Mouse (Mus musculus) gastrocnemius, adult 2 months (tissue): ENCODE results near the gene Plscr1. TPM values are rescaled to one million over a fixed set of nuclear protein-coding genes. Genes with fewer than 3 reads are reported as not detected.

Experiments used
- DNase-seq: peaks from one replicate; pipeline ENCODE4 v3.0.0; 2022
- H3K27ac ChIP-seq: fragments of 200-600 bp; 2 replicates; pipeline ENCODE4 v1.8.1; 2022; ENCODE audit warnings: mild to moderate bottlenecking
- H3K4me3 ChIP-seq: fragments of 200-600 bp; 2 replicates; pipeline ENCODE4 v1.8.1; 2022; ENCODE audit warnings: mild to moderate bottlenecking, moderate library complexity
- CTCF ChIP-seq: fragments of 200-600 bp; IDR thresholded peaks from 2 replicates; pipeline ENCODE4 v1.8.1; 2022; ENCODE audit warnings: antibody characterized with exemption, mild to moderate bottlenecking, moderate library complexity
- intact Hi-C: fragments of 180-260 bp; cut with DNase I; formaldehyde crosslinking; loops from one replicate; pipeline ENCODE4 v1.15.1; 2025
- total RNA-seq, 2 experiments: library from RNA; stranded (reverse); gene quantifications; 2 replicates each; pipeline ENCODE4 v1.2.3; 2021

Plscr1 gene
- total RNA-seq, 2 experiments from 2014 or later: 0.51 to 1.3 TPM

DNA sequence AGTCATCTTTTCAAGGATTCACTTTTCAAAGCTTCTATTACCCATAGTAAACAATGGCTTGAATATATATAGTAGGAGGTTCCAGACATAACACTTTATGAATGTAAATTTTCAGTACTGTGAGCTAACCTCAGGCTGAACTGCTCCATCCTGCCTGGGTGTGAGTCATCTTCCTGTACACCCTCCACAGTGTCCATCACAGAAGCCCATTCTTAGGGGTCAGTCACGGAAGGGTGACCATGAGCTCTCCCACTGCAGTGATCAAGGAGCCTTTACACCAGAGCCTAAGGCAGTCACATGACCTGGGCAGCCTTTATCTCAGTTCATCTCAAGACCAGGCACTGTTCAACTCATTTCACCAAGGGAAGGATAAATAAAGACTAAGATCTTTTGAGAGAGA is 18.2 kb downstream of the Plscr1 start:
- H3K27ac ChIP-seq: no peak overlapping the region
- no peak for DNase-seq
- intact Hi-C loops: no loop called here
- H3K4me3 ChIP-seq: no peak overlapping the region
- TF ChIP-seq CTCF: no peak

GRCm38 (mm10) chr9:92269829-92270404 is 20.4 kb downstream of the Plscr1 start:
- Histone ChIP-seq H3K27ac (no peak overlapping the region), H3K4me3 (no peak overlapping the region)
- no peak for DNase-seq
- intact Hi-C loops: no loop called here
- no peak for TF ChIP-seq CTCF

DNA sequence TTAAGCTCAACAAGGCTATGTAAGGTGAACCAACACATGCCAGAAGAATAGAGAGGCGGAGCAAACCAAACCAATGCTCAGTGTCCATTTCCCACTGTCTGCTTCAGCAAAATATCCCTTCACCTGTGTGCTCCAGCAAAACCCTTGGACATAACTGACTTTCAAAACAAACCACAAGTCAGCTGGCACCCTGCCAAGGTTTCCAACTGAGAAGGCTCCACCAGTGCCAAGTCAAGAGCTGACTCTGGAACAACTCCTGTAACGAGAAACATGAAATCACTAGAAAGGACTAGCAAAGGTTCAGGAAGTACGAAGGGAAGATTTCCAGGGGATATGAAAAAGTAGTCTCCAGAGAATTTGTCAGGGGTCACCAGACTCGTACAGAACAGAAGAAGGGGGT is 21.4 kb downstream of the Plscr1 start:
- no peak overlapping the region for H3K27ac ChIP-seq
- DNase-seq: peak; percentile 79
- no peak overlapping the region for H3K4me3 ChIP-seq
- intact Hi-C loops: no loop called here
- no peak for TF ChIP-seq CTCF

- TF ChIP-seq CTCF: no peak
- no peak overlapping the region for H3K27ac ChIP-seq
- intact Hi-C loops: no loop called here
Observed at GRCm38 (mm10) chr9:92272650-92273049, 23.1 kb downstream of the Plscr1 start.

DNA sequence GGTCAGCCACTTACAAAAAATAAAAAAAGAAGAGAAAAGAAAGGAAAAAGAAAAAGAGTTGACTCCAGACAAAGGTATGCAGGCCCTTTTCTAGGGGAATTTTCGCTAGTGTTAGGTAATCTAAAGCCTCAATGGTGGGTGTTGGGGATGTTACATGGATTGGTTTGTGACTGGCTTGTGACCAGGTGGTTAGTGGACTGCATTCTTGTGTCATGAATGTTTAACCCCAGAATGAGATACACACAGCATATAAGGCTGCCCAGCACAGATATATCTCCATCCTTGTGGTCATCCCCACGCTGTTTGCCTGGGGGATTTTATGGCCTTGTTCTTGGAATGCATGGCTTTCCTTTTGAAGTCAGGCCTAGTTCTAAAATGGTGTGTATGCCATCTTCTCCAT is 23.7 kb downstream of the Plscr1 start:
- no peak for TF ChIP-seq CTCF
- intact Hi-C loops: no loop called here
- Histone ChIP-seq H3K27ac (no peak overlapping the region), H3K4me3 (no peak overlapping the region)
- no peak for DNase-seq

More at GRCm38 (mm10) chr9:92272650-92273049, 23.1 kb downstream of the Plscr1 start:
- no peak overlapping the region for H3K4me3 ChIP-seq
- DNase-seq: no peak

DNA sequence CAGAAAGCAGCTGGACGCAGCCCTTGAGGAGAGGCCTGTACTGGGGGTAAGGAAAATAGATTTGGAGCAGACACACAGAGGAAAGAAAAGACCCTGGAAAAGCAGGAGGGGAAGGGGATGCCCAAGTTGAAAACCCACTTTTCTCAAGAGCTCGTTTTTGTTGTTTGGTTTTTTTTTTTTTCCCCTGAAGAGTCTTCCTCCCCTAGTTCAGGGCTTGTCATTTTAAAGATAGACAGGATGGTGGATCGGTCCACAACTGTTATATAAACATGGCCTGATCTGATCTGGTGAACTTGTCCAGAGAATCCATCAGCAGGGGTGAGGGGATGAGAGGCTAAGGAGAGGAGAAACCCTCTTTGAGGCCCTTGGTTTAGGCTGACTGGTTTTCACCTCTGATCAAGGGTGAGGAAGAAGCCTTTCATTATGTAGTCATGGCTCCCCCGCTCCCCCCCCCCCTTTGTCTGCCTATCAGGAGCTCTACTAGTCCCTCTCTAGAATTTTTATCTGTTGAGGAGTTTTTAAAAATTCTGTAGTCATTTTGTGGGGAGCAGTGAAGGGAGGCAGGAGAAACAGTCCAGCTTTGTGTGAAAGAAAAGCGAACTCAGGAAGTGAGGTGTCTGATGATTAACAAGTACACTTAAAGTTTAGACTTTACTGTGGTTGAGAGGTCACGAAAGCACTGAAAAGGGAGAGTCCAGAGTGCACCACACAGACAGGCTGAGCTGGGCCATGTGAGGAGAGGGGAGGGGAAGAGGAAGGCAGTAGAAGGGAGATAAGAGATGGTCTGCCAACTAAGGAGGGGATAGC is 24.6 kb downstream of the Plscr1 start:
- H3K27ac ChIP-seq: no peak overlapping the region
- no peak overlapping the region for H3K4me3 ChIP-seq
- TF ChIP-seq CTCF: no peak
- intact Hi-C loops: no loop called here
- DNase-seq: no peak

DNA sequence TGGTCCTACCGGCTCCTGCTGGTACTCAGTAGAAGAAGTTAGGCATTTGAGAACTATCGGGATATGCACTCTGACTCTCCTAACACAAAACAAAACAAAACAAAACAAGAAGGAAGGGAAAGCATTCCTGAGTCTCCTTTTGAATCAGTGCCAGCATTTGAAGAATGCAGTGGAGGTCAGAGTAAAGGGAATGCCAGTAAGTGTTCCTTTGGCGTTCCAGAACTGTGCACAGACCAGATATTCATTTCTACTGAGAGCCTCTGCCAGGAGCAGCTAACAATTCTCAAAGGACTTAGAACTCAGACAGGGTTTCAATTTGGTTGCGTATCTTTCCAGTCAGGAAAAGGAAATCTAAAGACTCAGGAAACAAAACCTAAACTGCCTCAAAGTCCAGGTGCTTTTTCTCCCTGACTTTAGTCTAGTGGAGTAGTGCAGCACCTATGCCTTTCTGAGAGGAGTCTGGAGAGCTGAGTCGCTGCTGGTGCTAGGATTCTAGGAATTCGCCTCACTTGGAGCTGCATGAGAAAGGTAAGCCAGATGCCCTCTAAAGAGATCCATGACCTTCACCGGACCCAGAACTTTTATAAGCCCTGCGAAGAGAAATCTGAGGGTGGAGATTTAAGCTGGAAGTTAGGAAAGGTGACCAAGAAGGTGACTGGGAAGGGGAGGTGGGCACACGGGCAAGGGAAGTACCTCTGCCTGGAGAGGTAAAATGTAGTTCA is 26.1 kb downstream of the Plscr1 start, which contains the start of gene Plscr2:
Gene Plscr2 (plus strand): TSS at position 117 of the 722 bp plus-strand sequence.
- intact Hi-C loops: no loop called here
- DNase-seq: peak; percentile 19
- no peak for TF ChIP-seq CTCF
- Histone ChIP-seq H3K4me3 (peak within 1 kb of the TSS; percentile 65), H3K27ac (peak within 1 kb of the TSS; percentile 78)

GRCm38 (mm10) chr9:92276360-92276759 is 26.8 kb downstream of the Plscr1 start:
- peak overlapping the region; percentile 65 for H3K4me3 ChIP-seq
- no peak for DNase-seq
- no peak for TF ChIP-seq CTCF
- peak overlapping the region; percentile 78 for H3K27ac ChIP-seq
- intact Hi-C loops: no loop called here

GRCm38 (mm10) chr9:92280048-92280447 is 30.5 kb downstream of the Plscr1 start:
- no peak for DNase-seq
- Histone ChIP-seq H3K27ac (no peak overlapping the region), H3K4me3 (no peak overlapping the region)
- no peak for TF ChIP-seq CTCF
- intact Hi-C loops: no loop called here

DNA sequence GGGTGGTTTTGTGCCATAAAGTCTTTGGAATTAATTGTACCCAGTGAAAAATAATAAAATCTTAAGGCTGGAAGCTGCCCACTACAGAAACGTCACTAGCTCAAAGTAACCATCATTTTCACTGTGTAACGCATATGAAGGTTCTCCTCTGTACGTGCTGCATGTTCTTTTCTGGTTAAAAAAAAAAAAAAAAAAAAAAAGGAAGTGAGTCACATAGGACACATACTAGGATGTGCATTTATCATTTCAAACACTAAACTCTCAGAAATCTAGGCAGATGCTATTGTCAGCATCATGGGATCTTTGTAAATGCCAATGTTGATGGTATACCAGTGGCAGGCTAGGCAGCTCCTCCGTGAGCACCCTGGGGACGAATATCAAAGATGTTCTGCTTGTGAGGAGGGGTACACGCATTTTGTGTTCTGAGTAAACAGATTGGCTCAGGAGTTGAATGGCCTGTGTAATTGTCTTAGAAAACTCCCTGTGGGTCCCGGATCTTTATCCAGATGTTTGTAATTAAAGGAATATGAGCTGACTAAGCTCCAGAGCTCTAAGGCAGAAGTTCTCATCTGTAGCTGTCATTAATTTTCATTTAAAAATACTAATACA is 33.1 kb downstream of the Plscr1 start:
- Histone ChIP-seq H3K27ac (no peak overlapping the region), H3K4me3 (no peak overlapping the region)
- intact Hi-C loops: no loop called here
- TF ChIP-seq CTCF: no peak
- no peak for DNase-seq

DNA sequence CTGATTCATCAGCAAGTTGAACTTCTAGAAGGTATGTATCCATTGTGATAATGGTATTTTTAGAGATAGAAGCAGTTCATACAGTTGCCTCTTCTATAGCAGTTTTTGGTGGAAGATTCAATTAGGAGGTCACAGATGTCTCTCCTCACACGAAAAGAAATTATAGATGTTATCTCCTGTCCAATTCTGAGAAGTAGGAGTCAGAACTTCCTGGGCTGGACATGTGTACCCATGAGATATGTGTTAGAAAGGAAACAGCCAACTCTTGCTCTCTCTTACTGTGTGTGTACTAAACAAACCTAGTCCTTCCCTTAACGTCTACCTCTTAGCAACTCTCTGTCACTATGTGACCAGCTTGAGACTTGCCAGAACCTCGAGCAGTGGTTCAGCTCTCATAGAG is 40.1 kb downstream of the Plscr1 start:
- no peak for TF ChIP-seq CTCF
- H3K4me3 ChIP-seq: no peak overlapping the region
- intact Hi-C loops: no loop called here
- no peak overlapping the region for H3K27ac ChIP-seq
- DNase-seq: no peak

DNA sequence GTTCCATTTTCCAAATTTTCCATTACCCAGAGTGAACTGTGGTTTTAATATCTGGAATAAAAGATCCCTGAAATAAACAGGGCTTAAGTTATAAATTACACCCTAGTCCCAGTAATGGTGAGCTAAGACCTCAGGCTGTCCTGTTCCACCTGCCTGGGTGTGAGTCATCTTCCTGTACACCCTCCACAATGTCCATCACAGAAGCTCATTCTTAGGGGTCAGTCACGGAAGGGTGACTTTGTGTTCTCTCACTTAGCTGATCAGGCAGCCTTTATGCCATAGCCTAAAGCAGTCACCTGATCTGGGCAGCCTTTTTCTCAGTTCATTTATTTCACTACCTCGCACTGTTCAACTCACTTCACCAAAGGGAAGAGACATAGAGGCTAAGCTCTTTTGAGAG is 42.6 kb downstream of the Plscr1 start:
- no peak for TF ChIP-seq CTCF
- no peak for DNase-seq
- Histone ChIP-seq H3K27ac (no peak overlapping the region), H3K4me3 (no peak overlapping the region)
- intact Hi-C loops: no loop called here

GRCm38 (mm10) chr9:92292922-92293321 is 43.4 kb downstream of the Plscr1 start:
- no peak for DNase-seq
- H3K27ac ChIP-seq: no peak overlapping the region
- intact Hi-C loops: no loop called here
- no peak overlapping the region for H3K4me3 ChIP-seq
- no peak for TF ChIP-seq CTCF
